Mouse (Mus musculus): ENCODE results near the gene Ahnak2.

Ahnak2 gene

GRCm38 (mm10) chr12:112796551-112797510 is 5.6 kb downstream of the Ahnak2 start:
- no peak for DNase-seq (ENCODE audit: low spot score)

- no peak for DNase-seq (ENCODE audit: low spot score)
Measured at GRCm38 (mm10) chr12:112795466-112796104, 6.9 kb downstream of the Ahnak2 start.

GRCm38 (mm10) chr12:112794998-112795397 is 7.5 kb downstream of the Ahnak2 start:
- DNase-seq (ENCODE audit: low spot score): no peak

- no peak for DNase-seq (ENCODE audit: low spot score)
Measured at GRCm38 (mm10) chr12:112794356-112794816, 8.1 kb downstream of the Ahnak2 start.

GRCm38 (mm10) chr12:112793601-112794355 is 8.7 kb downstream of the Ahnak2 start:
- no peak for DNase-seq (ENCODE audit: low spot score)

- no peak for DNase-seq (ENCODE audit: low spot score)
Measured at GRCm38 (mm10) chr12:112791026-112791425, 11.4 kb downstream of the Ahnak2 start.

GRCm38 (mm10) chr12:112774481-112774880 is 28.0 kb downstream of the Ahnak2 start:
- DNase-seq (ENCODE audit: low spot score): no peak

- no peak for DNase-seq (ENCODE audit: low spot score)
Measured at GRCm38 (mm10) chr12:112774026-112774425, 28.4 kb downstream of the Ahnak2 start.

- DNase-seq (ENCODE audit: low spot score): no peak
Measured at GRCm38 (mm10) chr12:112773366-112773765, 29.1 kb downstream of the Ahnak2 start.

- DNase-seq (ENCODE audit: low spot score): no peak
Measured at GRCm38 (mm10) chr12:112772306-112772705, 30.2 kb downstream of the Ahnak2 start.

GRCm38 (mm10) chr12:112770396-112770795 is 32.1 kb downstream of the Ahnak2 start:
- DNase-seq (ENCODE audit: low spot score): no peak

GRCm38 (mm10) chr12:112769751-112770150 is 32.7 kb downstream of the Ahnak2 start:
- no peak for DNase-seq (ENCODE audit: low spot score)

GRCm38 (mm10) chr12:112769031-112769430 is 33.4 kb downstream of the Ahnak2 start:
- no peak for DNase-seq (ENCODE audit: low spot score)

- DNase-seq (ENCODE audit: low spot score): no peak
Measured at GRCm38 (mm10) chr12:112768166-112768565, 34.3 kb downstream of the Ahnak2 start.

- no peak for DNase-seq (ENCODE audit: low spot score)
Measured at GRCm38 (mm10) chr12:112767036-112767890, 35.2 kb downstream of the Ahnak2 start.

GRCm38 (mm10) chr12:112766586-112766985 is 35.9 kb downstream of the Ahnak2 start:
- DNase-seq (ENCODE audit: low spot score): no peak

- DNase-seq (ENCODE audit: low spot score): no peak
Measured at GRCm38 (mm10) chr12:112764991-112765390, 37.5 kb downstream of the Ahnak2 start.

- no peak for DNase-seq (ENCODE audit: low spot score)
Measured at GRCm38 (mm10) chr12:112764141-112764540, 38.3 kb downstream of the Ahnak2 start.

- no peak for DNase-seq (ENCODE audit: low spot score)
Measured at GRCm38 (mm10) chr12:112763176-112763575, 39.3 kb downstream of the Ahnak2 start.

GRCm38 (mm10) chr12:112762018-112762417 is 40.4 kb downstream of the Ahnak2 start:
- DNase-seq (ENCODE audit: low spot score): no peak

GRCm38 (mm10) chr12:112761411-112761810 is 41.0 kb downstream of the Ahnak2 start:
- DNase-seq (ENCODE audit: low spot score): no peak
